Mouse (Mus musculus): ENCODE data around the gene Selenbp1. TPM values are rescaled to one million over a fixed set of nuclear protein-coding genes. Genes with fewer than 3 reads are reported as not detected.
"Not testable (repeated sequence)": the region's sequence is repeated elsewhere in the genome, so short reads cannot be mapped to it uniquely, and the experiment has no call there.

Gene Selenbp1
- 11.7 and 12.2 TPM in 2 replicates for polyA plus RNA-seq (2016; fragmentation: Nextera tagmentation; extraction: Ambion mirVana)

DNA sequence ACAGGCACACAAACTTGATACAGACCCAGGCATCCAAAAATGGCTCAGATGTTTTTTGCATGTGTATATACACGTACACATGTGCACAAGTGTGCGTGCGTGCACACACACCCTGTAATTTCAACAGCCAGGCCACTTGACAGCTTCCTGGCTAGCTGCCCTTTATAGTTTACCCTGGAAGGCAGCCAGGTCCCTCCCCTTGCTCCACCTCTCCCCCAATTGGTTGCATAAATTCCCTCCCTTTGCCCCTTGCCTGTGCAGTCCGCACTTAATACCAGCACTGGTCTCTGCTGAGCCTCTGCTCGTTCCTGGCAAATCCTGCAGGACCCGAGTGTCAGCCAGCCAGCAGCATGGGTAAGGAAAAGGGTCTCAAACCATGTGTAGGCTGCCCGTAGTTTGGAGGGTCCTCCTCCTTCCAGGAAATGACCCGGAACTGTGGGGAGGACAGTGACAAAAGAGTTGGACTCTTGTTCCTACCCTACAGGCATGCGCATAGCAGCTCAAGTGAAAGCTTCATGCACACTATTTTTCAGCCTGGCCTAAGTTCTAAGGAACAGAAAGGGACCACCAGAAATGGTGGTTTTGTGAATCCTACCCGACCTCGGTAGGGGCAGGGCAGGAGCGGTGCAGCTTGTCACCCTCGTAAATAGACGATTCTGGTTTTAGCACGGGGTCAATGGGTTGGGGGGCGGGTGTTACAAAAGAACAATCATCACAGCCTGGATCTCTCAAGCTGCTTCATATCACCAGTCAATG, at the start of gene Selenbp1:
Gene Selenbp1, plus strand, starts transcription at position 248 of the 756 bp plus-strand sequence.
- ATAC-seq (ENCODE audit: low FRiP score), result peak; percentile 82
- Histone ChIP-seq H3K4me2 (replicated peaks) (peak within 1 kb of the TSS; percentile 44), H3K9ac (no peak within 1 kb of the TSS), H3K4me1 (peaks cover 9% of the 10 kb centered on the region), H3K27me3 (no peaks in the 10 kb centered on the region), H3K4me3 (peak within 1 kb of the TSS; percentile 13; the same call in 1 of the 2 replicates), H3K9me3 (replicated peaks) (no peaks in the 10 kb centered on the region), H3K36me3 (no peaks in the 10 kb centered on the region), H3K27ac (peak within 1 kb of the TSS; percentile 66; the same call in 1 of the 2 replicates)
- WGBS, result 29% methylated on average over 16 of the region's 16 CpGs

DNA sequence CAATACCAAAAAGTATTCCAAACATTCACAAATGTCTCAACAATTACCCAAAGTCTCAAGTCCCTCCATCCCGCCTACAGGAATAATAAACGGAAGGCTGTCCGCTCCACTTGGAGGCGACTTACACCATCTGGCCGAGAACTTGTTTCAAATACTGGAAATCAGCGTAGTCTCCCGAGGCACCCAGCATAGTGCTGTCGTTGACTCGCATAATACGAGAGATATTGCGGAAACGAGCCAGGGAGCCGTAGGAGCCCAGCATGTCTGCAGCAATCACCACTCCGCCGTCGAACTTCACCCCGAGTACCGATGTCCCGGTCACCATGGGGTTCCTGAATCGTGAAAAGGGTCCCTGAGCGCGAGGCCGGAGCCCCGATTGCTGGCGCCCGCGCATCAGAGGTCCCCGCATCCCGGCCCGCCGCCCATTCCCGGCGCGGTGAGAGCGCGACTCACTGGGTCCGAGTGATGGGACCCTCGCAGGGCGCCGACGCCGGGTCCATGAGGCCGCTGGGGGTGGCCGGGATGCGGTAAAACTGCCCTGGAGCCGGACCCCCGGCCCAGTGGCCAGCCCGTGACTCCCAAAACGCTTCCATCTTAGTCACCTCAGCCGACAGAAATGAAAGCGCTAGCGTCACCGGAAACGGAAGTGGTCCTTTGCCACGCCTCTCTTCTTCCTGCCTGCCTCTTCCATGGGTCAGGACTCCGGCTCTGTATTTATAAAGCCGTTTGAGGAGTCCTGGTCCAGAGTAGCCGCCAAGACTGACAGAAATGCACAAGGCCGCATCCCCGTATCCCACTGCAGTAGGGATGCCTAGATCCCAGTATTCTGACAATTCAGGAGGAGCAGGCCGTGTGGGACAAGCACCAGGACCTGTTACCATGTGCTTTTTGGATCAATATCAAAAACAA, 46.3 kb upstream of the Selenbp1 start, which contains the start of gene Psmb4:
Gene Psmb4, minus strand, starts transcription at position 646 of the 909 bp plus-strand sequence.
- Histone ChIP-seq H3K27me3 (no peaks in the 10 kb centered on the region), H3K4me1 (peaks cover 18% of the 10 kb centered on the region), H3K9me3 (replicated peaks) (no peaks in the 10 kb centered on the region), H3K9ac (peak within 1 kb of the TSS; percentile 94), H3K4me2 (replicated peaks) (peak within 1 kb of the TSS; percentile 87), H3K27ac (peak within 1 kb of the TSS; percentile 81), H3K4me3 (peak within 1 kb of the TSS; percentile 96), H3K36me3 (peaks cover 36% of the 10 kb centered on the region)
- peak; percentile 89 for ATAC-seq (ENCODE audit: low FRiP score)
- under 1% methylated on average over 61 of the region's 61 CpGs for WGBS

DNA sequence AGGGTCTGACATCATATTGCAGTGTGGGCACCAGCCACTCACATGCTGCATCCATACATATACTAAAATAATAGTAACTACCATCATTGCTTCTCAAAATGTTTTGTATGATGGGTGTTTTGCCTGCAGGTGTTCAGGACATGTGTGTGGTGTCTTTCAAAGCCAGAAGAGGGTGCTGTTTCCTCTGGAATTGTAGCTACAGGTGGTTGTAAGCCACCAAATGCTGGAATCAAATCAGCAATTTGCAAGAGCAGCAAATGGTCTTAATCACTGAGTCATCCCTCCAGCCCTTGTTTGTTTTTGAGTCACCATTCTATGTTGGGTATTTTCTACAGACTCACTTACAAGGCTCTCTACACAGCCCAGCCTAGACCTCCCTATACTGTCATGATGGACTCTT, 44.3 kb upstream of the Selenbp1 start:
- Histone ChIP-seq H3K27me3 (no peaks in the 10 kb centered on the region), H3K4me3 (no peak overlapping the region), H3K36me3 (peaks cover 17% of the 10 kb centered on the region), H3K4me1 (peaks cover 18% of the 10 kb centered on the region), H3K9me3 (replicated peaks) (no peaks in the 10 kb centered on the region), H3K9ac (no peak overlapping the region), H3K27ac (no peak overlapping the region), H3K4me2 (replicated peaks) (no peak overlapping the region)
- no peak for ATAC-seq (ENCODE audit: low FRiP score)

DNA sequence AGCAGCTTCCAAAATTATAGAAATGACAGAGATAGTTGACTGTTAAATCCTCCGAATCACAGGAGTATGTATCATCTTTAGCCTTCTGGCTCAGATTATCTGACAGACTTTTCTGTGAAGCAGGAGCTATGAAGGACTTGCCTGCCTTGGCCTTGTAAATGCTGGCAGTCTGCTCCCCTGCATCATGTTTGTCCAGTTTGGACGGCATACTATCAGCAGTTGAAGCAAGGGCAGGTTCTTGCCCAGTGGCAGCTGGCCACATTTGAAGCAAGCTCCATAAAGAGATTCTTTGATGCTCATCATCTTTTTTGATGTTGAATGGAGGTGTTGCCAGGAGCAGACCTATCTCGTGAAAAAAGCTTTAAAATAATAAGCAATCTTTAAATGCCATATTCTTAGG, 38.8 kb upstream of the Selenbp1 start:
- Histone ChIP-seq H3K4me3 (no peak overlapping the region), H3K4me1 (no peaks in the 10 kb centered on the region), H3K36me3 (no peaks in the 10 kb centered on the region), H3K27me3 (0 out of 2 replicates have a peak, but pooled peaks cover 2% of the 10 kb centered on the region), H3K4me2 (replicated peaks) (no peak overlapping the region), H3K27ac (no peak overlapping the region), H3K9ac (no peak overlapping the region), H3K9me3 (replicated peaks) (no peaks in the 10 kb centered on the region)
- 78% methylated on average over 3 of the region's 3 CpGs for WGBS
- ATAC-seq (ENCODE audit: low FRiP score), result no peak

DNA sequence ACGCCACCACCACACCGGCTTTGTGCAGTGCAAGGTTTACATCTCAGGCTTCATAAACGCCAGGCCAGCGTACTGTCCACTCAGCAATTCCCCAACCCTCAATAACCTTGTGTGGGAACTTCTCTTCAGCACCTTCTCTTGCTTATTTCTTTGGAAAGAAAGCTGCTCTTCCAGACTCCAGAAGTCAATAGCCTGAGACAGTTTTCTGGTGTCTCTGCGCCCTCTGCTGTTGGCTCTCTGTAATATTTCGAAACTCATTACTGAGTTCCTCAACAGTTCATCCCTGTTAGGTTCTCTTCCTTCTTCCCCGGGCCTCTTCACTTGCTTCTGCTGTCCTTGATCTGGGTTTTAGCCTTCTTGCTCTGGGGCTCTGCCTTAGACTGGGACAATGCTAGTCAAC, 30.1 kb upstream of the Selenbp1 start:
- no peaks in the 10 kb centered on the region for H3K9me3 ChIP-seq (replicated peaks)
- no peak overlapping the region for H3K4me3 ChIP-seq
- H3K4me2 ChIP-seq (replicated peaks), result no peak overlapping the region
- ATAC-seq (ENCODE audit: low FRiP score), result no peak
- WGBS, result 17% methylated on average over 7 of the region's 7 CpGs
- no peaks in the 10 kb centered on the region for H3K36me3 ChIP-seq
- H3K9ac ChIP-seq, result no peak overlapping the region
- H3K4me1 ChIP-seq, result no peaks in the 10 kb centered on the region
- H3K27ac ChIP-seq, result no peak overlapping the region
- no peaks in the 10 kb centered on the region for H3K27me3 ChIP-seq

DNA sequence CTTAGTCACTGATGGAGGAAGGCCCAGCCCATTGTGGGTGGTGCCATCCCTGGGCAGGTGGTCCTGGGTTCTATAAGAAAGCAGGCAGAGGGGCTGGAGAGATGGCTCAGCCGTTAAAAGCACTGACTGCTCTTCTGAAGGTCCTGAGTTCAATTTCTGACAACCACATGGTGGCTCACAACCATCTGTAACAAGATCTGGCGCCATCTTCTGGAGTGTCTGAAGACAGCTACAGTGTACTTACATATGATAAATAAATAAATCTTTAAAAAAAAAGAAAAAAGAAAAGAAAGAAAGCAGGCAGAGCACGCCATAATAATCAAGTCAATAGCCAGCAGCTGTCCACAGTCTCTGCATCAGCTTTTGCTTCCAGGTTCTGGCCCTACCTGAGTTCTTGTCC, 28.1 kb upstream of the Selenbp1 start:
- H3K36me3 ChIP-seq; H3K9ac ChIP-seq; H3K4me3 ChIP-seq; H3K9me3 ChIP-seq (replicated peaks); H3K4me2 ChIP-seq (replicated peaks); H3K4me1 ChIP-seq; ATAC-seq (ENCODE audit: low FRiP score); H3K27ac ChIP-seq; H3K27me3 ChIP-seq: not testable (repeated sequence)
- 64% methylated on average over 3 of the region's 3 CpGs for WGBS

DNA sequence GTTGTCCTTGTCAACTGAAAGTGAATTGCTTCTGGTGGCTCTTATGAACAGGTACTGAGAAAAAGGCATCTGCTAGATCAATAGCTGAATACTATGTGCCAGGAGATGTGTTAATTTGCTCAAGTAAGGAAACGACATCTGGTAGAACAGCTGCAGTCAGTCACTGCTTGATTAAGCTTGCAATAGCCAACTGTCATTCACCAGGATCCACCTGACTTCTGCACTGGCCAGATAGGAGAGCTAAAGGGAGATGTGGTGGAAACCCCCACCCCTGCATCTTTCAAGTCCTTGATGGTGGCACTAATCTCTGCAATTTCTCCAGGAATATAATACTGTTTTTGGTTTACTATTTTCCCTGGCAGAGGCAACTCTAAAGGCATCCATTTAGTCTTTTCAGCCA, 26.4 kb upstream of the Selenbp1 start:
- H3K4me3 ChIP-seq, result no peak overlapping the region
- no peak overlapping the region for H3K4me2 ChIP-seq (replicated peaks)
- no peaks in the 10 kb centered on the region for H3K9me3 ChIP-seq (replicated peaks)
- H3K9ac ChIP-seq, result no peak overlapping the region
- H3K27me3 ChIP-seq, result no peaks in the 10 kb centered on the region
- no peaks in the 10 kb centered on the region for H3K4me1 ChIP-seq
- ATAC-seq (ENCODE audit: low FRiP score), result no peak
- 42% methylated on average over 1 of the region's 1 CpGs for WGBS
- no peaks in the 10 kb centered on the region for H3K36me3 ChIP-seq
- no peak overlapping the region for H3K27ac ChIP-seq

DNA sequence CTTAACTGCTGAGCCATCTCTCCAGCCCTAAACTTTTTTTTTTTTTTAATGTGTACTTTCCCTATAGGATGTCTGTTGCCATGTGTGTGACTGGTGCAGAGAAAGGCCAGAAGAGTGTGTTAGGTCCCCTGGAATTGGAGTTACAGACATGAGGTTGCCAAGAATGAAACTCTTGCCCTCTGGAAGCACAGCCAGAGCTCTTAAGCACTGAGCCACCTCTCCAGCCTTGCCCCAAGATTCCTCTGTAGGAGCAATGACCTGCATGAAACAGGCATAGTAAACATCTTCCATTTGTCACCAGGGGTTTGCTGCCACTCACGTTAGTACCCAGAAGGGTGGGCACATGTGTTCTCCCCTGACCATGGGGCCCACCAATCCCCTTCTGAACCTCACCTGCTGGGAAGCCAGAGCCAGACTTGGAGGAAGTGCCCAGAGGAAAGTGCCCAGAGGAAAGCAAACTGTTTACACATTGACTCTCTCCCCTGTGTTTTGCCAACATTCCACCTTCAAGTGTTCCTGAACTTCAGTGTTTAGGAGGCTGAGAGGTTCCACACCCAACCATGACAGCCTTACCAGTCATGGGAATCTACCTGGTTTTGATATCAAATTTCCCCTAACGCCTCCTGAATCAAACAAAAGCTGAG, 21.7 kb upstream of the Selenbp1 start:
- no peak overlapping the region for H3K9ac ChIP-seq
- H3K9me3 ChIP-seq (replicated peaks), result no peaks in the 10 kb centered on the region
- H3K4me3 ChIP-seq, result no peak overlapping the region
- WGBS, result 80% methylated on average over 2 of the region's 2 CpGs
- H3K36me3 ChIP-seq, result no peaks in the 10 kb centered on the region
- H3K27ac ChIP-seq, result no peak overlapping the region
- no peaks in the 10 kb centered on the region for H3K27me3 ChIP-seq
- no peaks in the 10 kb centered on the region for H3K4me1 ChIP-seq
- H3K4me2 ChIP-seq (replicated peaks), result no peak overlapping the region
- ATAC-seq (ENCODE audit: low FRiP score), result no peak

DNA sequence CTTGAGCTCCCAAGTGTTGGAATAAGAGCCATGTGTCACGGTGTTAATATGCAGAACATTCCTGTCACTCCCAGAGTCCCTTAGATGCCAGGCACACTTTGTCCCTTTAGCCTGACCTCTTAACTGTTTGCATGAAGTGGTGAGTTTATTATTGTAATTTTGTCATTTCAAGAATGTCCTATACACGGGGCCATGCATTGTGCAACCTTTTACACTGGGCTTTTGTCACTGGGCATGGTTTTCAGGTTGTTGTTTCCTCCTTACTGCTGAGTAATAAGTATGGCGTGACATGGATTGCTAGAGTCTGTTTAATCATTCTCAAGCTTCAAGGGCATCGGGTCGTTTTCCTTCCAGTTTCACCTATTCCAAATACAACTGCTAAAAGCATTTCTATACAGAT, 19.1 kb upstream of the Selenbp1 start:
- ATAC-seq (ENCODE audit: low FRiP score), result no peak
- WGBS, result 62% methylated on average over 5 of the region's 5 CpGs
- Histone ChIP-seq H3K27ac (no peak overlapping the region), H3K9me3 (replicated peaks) (no peaks in the 10 kb centered on the region), H3K36me3 (no peaks in the 10 kb centered on the region), H3K4me3 (no peak overlapping the region), H3K4me2 (replicated peaks) (no peak overlapping the region), H3K27me3 (no peaks in the 10 kb centered on the region), H3K9ac (no peak overlapping the region), H3K4me1 (no peaks in the 10 kb centered on the region)

DNA sequence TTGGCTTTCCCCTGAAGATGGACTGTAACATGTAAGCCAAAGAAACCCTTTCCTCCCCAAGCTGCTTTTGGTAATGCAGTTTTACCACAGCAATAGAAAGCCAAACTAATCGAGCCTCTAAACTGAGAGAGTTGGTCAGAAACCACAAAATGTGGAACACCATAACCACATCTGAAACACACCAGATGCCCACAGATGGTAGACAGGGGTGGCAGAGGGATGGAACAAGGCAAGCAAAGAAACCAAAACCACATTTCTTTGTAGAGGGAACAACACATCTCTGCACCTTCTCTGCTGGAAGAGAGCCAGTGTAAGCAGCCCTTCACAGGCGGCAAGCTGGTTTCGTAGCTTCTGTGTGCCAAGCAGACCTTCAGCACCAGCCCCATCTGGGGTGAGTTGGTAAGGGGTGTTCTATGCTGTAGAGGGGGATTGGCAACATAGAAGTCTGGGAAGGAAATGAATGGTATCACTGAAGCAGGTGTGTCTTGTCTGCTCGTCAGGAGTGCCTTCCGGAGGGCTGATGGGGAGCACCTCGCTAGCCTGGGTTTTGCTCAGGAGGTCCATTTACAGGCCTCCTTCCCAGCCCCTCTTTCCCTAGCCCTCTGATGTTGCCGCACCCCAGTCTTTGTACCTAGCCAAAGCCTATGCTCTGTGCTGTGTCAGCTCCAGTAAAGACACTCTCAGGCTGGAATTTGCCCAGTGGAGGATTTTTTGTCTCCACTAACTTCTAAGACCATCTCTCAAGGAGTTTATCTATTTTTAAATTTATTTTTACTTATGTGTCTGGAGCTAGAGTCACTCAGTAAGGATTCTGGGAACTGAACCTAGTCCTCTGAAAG, 16.7 kb upstream of the Selenbp1 start:
- Histone ChIP-seq H3K4me1 (no peaks in the 10 kb centered on the region), H3K9ac (no peak overlapping the region), H3K9me3 (replicated peaks) (no peaks in the 10 kb centered on the region), H3K4me2 (replicated peaks) (no peak overlapping the region), H3K27me3 (no peaks in the 10 kb centered on the region), H3K4me3 (no peak overlapping the region), H3K36me3 (no peaks in the 10 kb centered on the region), H3K27ac (no peak overlapping the region)
- no peak for ATAC-seq (ENCODE audit: low FRiP score)
- WGBS, result 91% methylated on average over 7 of the region's 7 CpGs

DNA sequence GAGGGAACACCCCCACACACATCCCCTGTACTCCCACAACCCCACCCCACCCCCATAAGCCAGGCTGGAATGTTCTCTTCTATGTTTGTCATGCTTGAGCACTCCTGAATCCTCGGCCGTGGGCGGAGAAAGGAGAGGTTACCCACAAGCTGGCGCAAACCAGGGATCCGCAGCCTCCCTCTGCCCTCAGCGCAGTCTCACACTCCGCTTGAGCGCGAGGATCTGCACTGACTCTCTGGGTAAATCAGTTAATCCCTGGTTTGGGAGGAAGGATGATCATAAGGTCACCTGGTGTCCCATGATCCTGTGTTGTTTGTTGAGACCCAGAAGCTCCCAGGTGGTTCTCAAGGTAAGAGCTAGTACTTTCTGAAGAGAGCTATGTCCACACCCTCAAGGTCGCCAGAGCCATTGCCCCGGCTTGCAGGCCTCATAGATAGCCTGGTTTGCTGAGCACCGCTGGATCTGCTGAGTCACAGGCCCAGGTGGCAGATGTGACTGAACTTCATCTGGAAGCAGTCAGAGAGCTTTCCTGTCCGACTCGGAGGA, 15.0 kb upstream of the Selenbp1 start:
- 59% methylated on average over 14 of the region's 14 CpGs for WGBS
- Histone ChIP-seq H3K27ac (no peak overlapping the region), H3K27me3 (no peaks in the 10 kb centered on the region), H3K4me1 (no peaks in the 10 kb centered on the region), H3K4me2 (replicated peaks) (no peak overlapping the region), H3K4me3 (no peak overlapping the region), H3K9ac (no peak overlapping the region), H3K36me3 (no peaks in the 10 kb centered on the region), H3K9me3 (replicated peaks) (no peaks in the 10 kb centered on the region)
- no peak for ATAC-seq (ENCODE audit: low FRiP score)

Data from hindbrain, embryonic 12.5 days (tissue).